Mouse (Mus musculus) lung, postnatal 10 days (tissue): Measurements from ENCODE around the gene Zbtb38.
A peak's percentile ranks its signal among the peaks of the same experiment; 100 is the strongest.

Experiments
- DNase-seq: peaks from one replicate; pipeline ENCODE4 v3.0.0; 2021

The Zbtb38 gene

GRCm38 (mm10) chr9:96731039-96731895, 21.4 kb downstream of the Zbtb38 start:
- no peak for DNase-seq

GRCm38 (mm10) chr9:96730311-96730625, 22.4 kb downstream of the Zbtb38 start:
- DNase-seq, result no peak

GRCm38 (mm10) chr9:96729537-96730310, 22.9 kb downstream of the Zbtb38 start:
- no peak for DNase-seq

- DNase-seq, result peak; percentile 35
Measured at GRCm38 (mm10) chr9:96728338-96729162, 24.1 kb downstream of the Zbtb38 start.

- peak; percentile 87 for DNase-seq
Measured at GRCm38 (mm10) chr9:96727688-96728087, 24.9 kb downstream of the Zbtb38 start.

GRCm38 (mm10) chr9:96726336-96727131, 26.1 kb downstream of the Zbtb38 start:
- DNase-seq, result no peak

GRCm38 (mm10) chr9:96725582-96726320, 26.9 kb downstream of the Zbtb38 start:
- DNase-seq, result no peak

GRCm38 (mm10) chr9:96723650-96724049, 29.0 kb downstream of the Zbtb38 start:
- DNase-seq, result no peak

GRCm38 (mm10) chr9:96721163-96721799, 31.4 kb downstream of the Zbtb38 start:
- no peak for DNase-seq

- no peak for DNase-seq
Measured at GRCm38 (mm10) chr9:96720510-96721162, 32.0 kb downstream of the Zbtb38 start.

- DNase-seq, result peak; percentile 78
Measured at GRCm38 (mm10) chr9:96719408-96720158, 33.0 kb downstream of the Zbtb38 start.

GRCm38 (mm10) chr9:96718888-96719287, 33.7 kb downstream of the Zbtb38 start:
- no peak for DNase-seq

GRCm38 (mm10) chr9:96718402-96718798, 34.2 kb downstream of the Zbtb38 start:
- DNase-seq, result no peak

- no peak for DNase-seq
Measured at GRCm38 (mm10) chr9:96717698-96718401, 34.8 kb downstream of the Zbtb38 start.

GRCm38 (mm10) chr9:96716735-96717444, 35.7 kb downstream of the Zbtb38 start:
- DNase-seq, result no peak

- DNase-seq, result no peak
Measured at GRCm38 (mm10) chr9:96716136-96716535, 36.5 kb downstream of the Zbtb38 start.

GRCm38 (mm10) chr9:96715171-96715570, 37.5 kb downstream of the Zbtb38 start:
- no peak for DNase-seq
